Comparison of ENCODE assay signal across 8 mouse cellular contexts in the genomic region with DNA sequence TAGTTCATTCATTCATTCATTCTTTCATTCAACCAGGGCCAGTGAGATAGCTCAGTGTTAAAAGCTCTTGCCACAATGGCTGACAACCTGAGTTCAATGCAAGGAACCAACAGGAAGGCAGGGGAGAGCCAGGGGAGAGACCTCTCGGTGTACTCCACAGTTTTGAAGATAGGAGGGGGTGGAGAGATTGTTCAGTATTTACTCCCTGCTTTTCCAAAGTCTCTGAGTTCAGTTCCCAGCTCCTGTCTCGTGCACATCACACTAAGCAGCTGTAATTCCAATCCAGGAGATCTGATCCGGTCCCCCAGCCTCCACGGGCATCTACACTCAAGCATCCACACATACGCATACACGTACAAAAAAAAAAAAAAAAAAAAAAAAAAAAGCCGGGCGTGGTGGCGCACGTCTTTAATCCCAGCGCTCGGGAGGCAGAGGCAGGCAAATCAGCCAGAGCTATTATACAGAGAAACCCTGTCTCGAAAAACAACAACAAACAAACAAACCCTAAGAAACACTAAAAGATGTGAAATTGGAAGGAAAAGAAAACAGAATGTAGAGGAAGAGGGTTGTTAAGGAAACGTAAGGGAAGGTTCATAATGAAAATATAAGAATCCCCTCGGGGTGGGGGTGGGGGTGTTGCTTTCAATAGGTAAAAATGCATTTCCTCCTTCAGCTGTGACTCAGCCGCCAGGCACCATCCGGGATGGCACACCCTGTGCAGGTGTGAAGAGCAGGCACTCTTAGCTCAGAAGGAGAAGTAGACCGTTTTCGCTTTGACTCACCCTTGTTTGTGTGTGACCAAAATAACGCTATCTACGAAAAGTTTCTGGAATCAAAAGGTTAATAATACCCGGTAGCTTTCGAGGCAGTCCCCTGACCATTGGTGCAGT. TPM values are rescaled to one million over a fixed set of nuclear protein-coding genes. Genes with fewer than 3 reads are reported as not detected.
DNase-seq lines count a peak whose midpoint lies in the region; ATAC-seq and TF ChIP-seq lines count a peak whose summit lies in the region.

No protein-coding gene starts in this region.

- peak overlapping the region; percentile 79 for H3K4me2 ChIP-seq in heart, embryonic 14.5 days (ENCODE audit: low read length)
- H3K4me2 ChIP-seq in liver, postnatal 0 days (ENCODE audit: low read depth, low read length) = peak overlapping the region; percentile 64

- H3K4me1 ChIP-seq in MEL (ENCODE audit: control insufficient read depth in 1 of 2, insufficient read depth in 2 of 2, low read length in 2 of 2) = peaks cover 5 to 24% of the 10 kb centered on the region in 2 experiments
- no peaks in the 10 kb centered on the region; a peak in 1 of 4 replicates for H3K4me1 ChIP-seq in heart, embryonic 14.5 days (ENCODE audit: control insufficient read depth in 2 of 2, insufficient read depth in 2 of 2, low read length in 2 of 2)
- peaks cover 7% of the 10 kb centered on the region for H3K4me1 ChIP-seq in liver, postnatal 0 days (ENCODE audit: insufficient read depth)

- H3K27ac ChIP-seq in MEL (ENCODE audit: control insufficient read depth, low read depth, low read length) = no peak overlapping the region
- no peak overlapping the region for H3K27ac ChIP-seq in heart, embryonic 14.5 days (replicated peaks in 1 of 2; ENCODE audit: control insufficient read depth in 1 of 2, insufficient read depth in 1 of 2, low read depth in 2 of 2, low read length in 2 of 2)
- H3K27ac ChIP-seq in liver, postnatal 0 days (ENCODE audit: low read depth) = peak overlapping the region; percentile 4; the same call in 1 of the 2 replicates

- TF ChIP-seq RAD21 in MEL (IDR thresholded peaks at IDR 0.05; ENCODE audit: low read depth, low read length) = no peak

- intact Hi-C loops in left cerebral cortex, postnatal 4 days (cut with DNase I) = no loop called here
- intact Hi-C loops in left cerebral cortex, postnatal 25 days (cut with DNase I) = no loop called here

- peak; percentile 83 for DNase-seq in CD4-positive, CD25-positive, alpha-beta regulatory T cell, adult 2 months (ENCODE audit: low read depth, low spot score)
- peak; percentile 46 for DNase-seq in MEL (ENCODE audit: low read depth, low spot score)
- no peak for DNase-seq in liver, postnatal 0 days
- no peak for DNase-seq in left cerebral cortex, postnatal 4 days
- DNase-seq in left cerebral cortex, postnatal 25 days (ENCODE audit: low spot score in 2 of 2) = no peak
- no peak for DNase-seq in frontal cortex, postnatal 36 days (ENCODE audit: low spot score in 2 of 2)

- H3K27me3 ChIP-seq in MEL (ENCODE audit: control insufficient read depth in 1 of 2, insufficient read depth in 2 of 2, low read length in 2 of 2) = peaks cover 1 to 2% of the 10 kb centered on the region in 2 experiments; a peak in 2 of 4 replicates
- H3K27me3 ChIP-seq in heart, embryonic 14.5 days (ENCODE audit: control insufficient read depth, insufficient read depth, low read length) = no peaks in the 10 kb centered on the region
- no peaks in the 10 kb centered on the region for H3K27me3 ChIP-seq in liver, postnatal 0 days (ENCODE audit: insufficient read depth, low read length)

- TF ChIP-seq POLR2A in MEL (IDR thresholded peaks at IDR 0.05; ENCODE audit: control insufficient read depth in 1 of 2, insufficient read depth in 1 of 2, low read depth in 1 of 2, low read length in 2 of 2, poor library complexity in 1 of 2) = no peak

- H3K36me3 ChIP-seq in MEL (ENCODE audit: control insufficient read depth in 1 of 2, insufficient read depth in 2 of 2, low read length in 2 of 2) = peaks cover 0 to 18% of the 10 kb centered on the region in 2 experiments; a peak in 2 of 4 replicates
- H3K36me3 ChIP-seq in heart, embryonic 14.5 days (ENCODE audit: control insufficient read depth, insufficient read depth, low read length) = no peaks in the 10 kb centered on the region
- H3K36me3 ChIP-seq in liver, postnatal 0 days (replicated peaks; ENCODE audit: insufficient read depth, low read length) = no peaks in the 10 kb centered on the region

- H3K4me3 ChIP-seq in MEL (ENCODE audit: control insufficient read depth in 1 of 2, insufficient read depth in 1 of 2, low read depth in 2 of 2, low read length in 2 of 2) = peak overlapping the region; percentile 24 to 38
- peak overlapping the region; percentile 46 to 63 for H3K4me3 ChIP-seq in heart, embryonic 14.5 days (ENCODE audit: control insufficient read depth in 1 of 2, insufficient read depth in 1 of 2, low read depth in 1 of 2, low read length in 2 of 2)
- H3K4me3 ChIP-seq in liver, postnatal 0 days (ENCODE audit: low read depth, low read length) = peak overlapping the region; percentile 45

- no peak for TF ChIP-seq EP300 in MEL (IDR thresholded peaks at IDR 0.05; ENCODE audit: low read depth in 1 of 2, low read length in 2 of 2)
- TF ChIP-seq EP300 in liver, postnatal 0 days (IDR thresholded peaks at IDR 0.05; ENCODE audit: low read depth) = no peak

- no peaks in the 10 kb centered on the region for H3K79me2 ChIP-seq in MEL (ENCODE audit: control insufficient read depth, insufficient read depth, low read length, poor library complexity)

- no peaks in the 10 kb centered on the region for H3K9me3 ChIP-seq in MEL (replicated peaks; ENCODE audit: insufficient read depth, low read length)
- no peaks in the 10 kb centered on the region for H3K9me3 ChIP-seq in heart, embryonic 14.5 days (ENCODE audit: control insufficient read depth, low read length)
- no peaks in the 10 kb centered on the region for H3K9me3 ChIP-seq in liver, postnatal 0 days (ENCODE audit: low read length)

- ATAC-seq in heart, embryonic 14.5 days (ENCODE audit: insufficient number of reproducible peaks, insufficient read depth, low FRiP score, low read depth) = no peak
- peak; percentile 50 for ATAC-seq in liver, postnatal 0 days
- peak; percentile 62 for ATAC-seq in neutrophil, adult 5-6 weeks (ENCODE audit: extremely low read depth, insufficient number of reproducible peaks, low FRiP score, poor library complexity, severe bottlenecking)

- no peak overlapping the region for H3K9ac ChIP-seq in MEL (ENCODE audit: control insufficient read depth, low read depth, low read length, poor library complexity, severe bottlenecking)
- peak overlapping the region; percentile 56; the same call in 1 of the 2 replicates for H3K9ac ChIP-seq in heart, embryonic 14.5 days (ENCODE audit: low read length)
- no peak overlapping the region; the same call in 1 of the 2 replicates for H3K9ac ChIP-seq in liver, postnatal 0 days (replicated peaks)

- 42% methylated on average over 23 of the region's 23 CpGs for WGBS in heart, embryonic 14.5 days
- WGBS in liver, postnatal 0 days (ENCODE audit: insufficient replicate concordance) = 29% methylated on average over 22 of the region's 23 CpGs

- TF ChIP-seq CTCF in MEL (IDR thresholded peaks at IDR 0.05 in 2 of 3, conservative IDR thresholded peaks at IDR 0.05 in 1 of 3; ENCODE audit: control insufficient read depth in 1 of 3, insufficient read depth in 1 of 3, low read depth in 2 of 3, low read length in 3 of 3, poor library complexity in 1 of 3, severe bottlenecking in 1 of 3) = no peak
- TF ChIP-seq CTCF in liver, postnatal 0 days (IDR thresholded peaks at IDR 0.05; ENCODE audit: low read depth) = no peak

TF ChIP-seq in MEL, 35 proteins besides CTCF, POLR2A, EP300 and RAD21:
- TF ChIP-seq MAFK (IDR thresholded peaks at IDR 0.05; ENCODE audit: borderline replicate concordance, low read depth, low read length) (no peak), MYB (IDR thresholded peaks at IDR 0.05; ENCODE audit: low read depth, low read length) (no peak), POLR2AphosphoS2 (IDR thresholded peaks at IDR 0.05; ENCODE audit: low read length) (no peak), TBP (IDR thresholded peaks at IDR 0.05; ENCODE audit: low read depth, low read length) (0 out of 2 replicates have a peak, but pooled peaks have one; percentile 12), ZNF384 (IDR thresholded peaks at IDR 0.05; ENCODE audit: low read depth, low read length) (peak; percentile 94), POLR2AphosphoS5 (IDR thresholded peaks at IDR 0.05; ENCODE audit: borderline replicate concordance, low read depth, low read length) (no peak), UBTF (IDR thresholded peaks at IDR 0.05; ENCODE audit: borderline replicate concordance, insufficient read depth, low read depth, low read length) (no peak), TCF12 (IDR thresholded peaks at IDR 0.05; ENCODE audit: low read depth, low read length) (no peak), MXI1 (IDR thresholded peaks at IDR 0.05; ENCODE audit: low read depth, low read length) (no peak)

RNA-seq across cellular contexts. Expression of a gene that starts 13.2 kb away (rescaled TPM):
- total RNA-seq in MEL (2012; rRNA removed) = 369 and 372 TPM in 2 replicates
- polyA plus RNA-seq in MEL (2012; ENCODE audit: insufficient read depth in 1 of 2, insufficient read length in 2 of 2, low read depth in 1 of 2, low replicate concordance in 2 of 2, missing spikeins in 1 of 2) = 100 to 1,000 TPM in 1 of 2 experiments, not detected in 1; 710 TPM
- polyA plus RNA-seq in heart, embryonic 14.5 days (2014; fragmentation: Nextera tagmentation; extraction: Ambion mirVana) = 515 and 520 TPM in 2 replicates
- 276 and 278 TPM in 2 replicates for polyA plus RNA-seq in liver, postnatal 0 days (2015; fragmentation: Nextera tagmentation; extraction: Ambion mirVana)
- 266 and 304 TPM in 2 replicates for total RNA-seq in neutrophil, adult 5-6 weeks (2017)
- 100 to 1,000 TPM; 291 to 292 TPM for total RNA-seq in left cerebral cortex, postnatal 4 days (2021)
- 100 to 1,000 TPM; 291 to 330 TPM for total RNA-seq in left cerebral cortex, postnatal 25 days (2021)

Comparison
In these comparisons a context has a peak if more than half of its experiments do, and no peak if none do; other contexts are left out.
1. DNase-seq: peak in CD4-positive, CD25-positive, alpha-beta regulatory T cell, adult 2 months (single experiment) and MEL (single experiment); none in liver, postnatal 0 days (single experiment), left cerebral cortex, postnatal 4 days (single experiment), left cerebral cortex, postnatal 25 days (0 of 2) and frontal cortex, postnatal 36 days (0 of 2).
2. Peak in every context shown above with its lines, with median percentiles within 50 percentile points of each other: H3K4me3 ChIP-seq.